Mouse (Mus musculus) neural tube, embryonic 15.5 days (tissue): ENCODE data around the gene Frg2f1. TPM values are rescaled to one million over a fixed set of nuclear protein-coding genes. Genes with fewer than 3 reads are reported as not detected.

ENCODE experiments used
- ATAC-seq: fragments of 200-750 bp; cut with Nextera tagmentation; 2 replicates; pipeline ENCODE4 v1.8.0; 2017; ENCODE audit warnings: mild to moderate bottlenecking, moderate TSS enrichment, moderate library complexity; ENCODE audit not compliant: low FRiP score
- H3K27ac ChIP-seq: fragments of 300-500 bp; sonication (generic); replicated peaks from 2 replicates; pipeline ENCODE4 v1.5.1; 2015; ENCODE audit warnings: mild to moderate bottlenecking, inconsistent platforms
- H3K27me3 ChIP-seq: fragments of 300-500 bp; sonication (generic); replicated peaks from 2 replicates; pipeline ENCODE4 v1.6.1; 2015; ENCODE audit warnings: inconsistent platforms
- H3K36me3 ChIP-seq: fragments of 300-500 bp; sonication (generic); 2 replicates; pipeline ENCODE4 v1.6.1; 2015; ENCODE audit warnings: inconsistent platforms
- H3K4me1 ChIP-seq: fragments of 300-500 bp; sonication (generic); 2 replicates; pipeline ENCODE4 v1.6.1; 2015; ENCODE audit warnings: inconsistent platforms
- H3K4me2 ChIP-seq: fragments of 300-500 bp; sonication (generic); 2 replicates; pipeline ENCODE4 v1.6.1; 2015; ENCODE audit warnings: inconsistent platforms, mild to moderate bottlenecking, moderate library complexity
- H3K4me3 ChIP-seq: fragments of 300-500 bp; sonication (generic); replicated peaks from 2 replicates; pipeline ENCODE4 v1.5.1; 2015; ENCODE audit warnings: mild to moderate bottlenecking, inconsistent platforms
- H3K9ac ChIP-seq: fragments of 300-500 bp; sonication (generic); replicated peaks from 2 replicates; pipeline ENCODE4 v1.6.1; 2015; ENCODE audit warnings: mild to moderate bottlenecking, inconsistent platforms
- H3K9me3 ChIP-seq: fragments of 300-500 bp; sonication (generic); replicated peaks from 2 replicates; pipeline ENCODE4 v1.6.1; 2016; ENCODE audit warnings: inconsistent platforms
- WGBS: fragments of 180-500 bp; shearing (Covaris S2); methylation state at CpG from one replicate; pipeline ENCODE4 v1.1.7; 2015; ENCODE audit warnings: mixed read lengths; 5-methylcytosine and 5-hydroxymethylcytosine counted together
- polyA plus RNA-seq: library from polyadenylated mRNA; unstranded; fragments of >200 nt; fragmentation: Nextera tagmentation; extraction: Ambion mirVana; gene quantifications from 2 replicates; pipeline ENCODE4 v1.2.1, GENCODE M21; 2015

Gene Frg2f1
- polyA plus RNA-seq, result 9.6 and 12.1 TPM in 2 replicates

GRCm38 (mm10) chr4:119539031-119539824, at the start of gene Frg2f1:
Frg2f1 (minus strand) TSS chr4:119539529.
- H3K9me3 ChIP-seq, result no peaks in the 10 kb centered on the region
- no peaks in the 10 kb centered on the region for H3K27me3 ChIP-seq
- H3K27ac ChIP-seq, result peak within 1 kb of the TSS; percentile 99
- H3K36me3 ChIP-seq, result no peaks in the 10 kb centered on the region
- under 1% methylated on average over 73 of the region's 85 CpGs for WGBS
- ATAC-seq, result peak; percentile 94
- H3K4me1 ChIP-seq, result peaks cover 32% of the 10 kb centered on the region
- peak within 1 kb of the TSS; percentile 98 for H3K9ac ChIP-seq
- H3K4me2 ChIP-seq, result peak within 1 kb of the TSS; percentile 71
- H3K4me3 ChIP-seq, result peak within 1 kb of the TSS; percentile 96

- Histone ChIP-seq H3K9me3 (no peaks in the 10 kb centered on the region), H3K27me3 (no peaks in the 10 kb centered on the region)
- ATAC-seq, result no peak
These were observed 48.7 kb upstream of the Frg2f1 start for GRCm38 (mm10) chr4:119588037-119588436.

GRCm38 (mm10) chr4:119575459-119575858, 36.1 kb upstream of the Frg2f1 start:
- 94% methylated on average over 3 of the region's 3 CpGs for WGBS
- Histone ChIP-seq H3K9me3 (no peaks in the 10 kb centered on the region), H3K27ac (no peak overlapping the region), H3K9ac (no peak overlapping the region), H3K36me3 (peaks cover 3% of the 10 kb centered on the region; the same call in 1 of the 2 replicates), H3K27me3 (no peaks in the 10 kb centered on the region), H3K4me2 (no peak overlapping the region), H3K4me1 (no peaks in the 10 kb centered on the region), H3K4me3 (no peak overlapping the region)
- ATAC-seq, result no peak

More at GRCm38 (mm10) chr4:119588037-119588436, 48.7 kb upstream of the Frg2f1 start:
- H3K27ac ChIP-seq, result no peak overlapping the region
- H3K9ac ChIP-seq, result no peak overlapping the region
- H3K4me1 ChIP-seq, result no peaks in the 10 kb centered on the region
- H3K4me3 ChIP-seq, result no peak overlapping the region
- WGBS, result 95% methylated on average over 2 of the region's 2 CpGs
- peaks cover 8% of the 10 kb centered on the region for H3K36me3 ChIP-seq
- no peak overlapping the region for H3K4me2 ChIP-seq

- ATAC-seq, result no peak
- no peaks in the 10 kb centered on the region for H3K4me1 ChIP-seq
- H3K27me3 ChIP-seq, result no peaks in the 10 kb centered on the region
- H3K9me3 ChIP-seq, result no peaks in the 10 kb centered on the region
- H3K9ac ChIP-seq, result no peak overlapping the region
- H3K4me3 ChIP-seq, result no peak overlapping the region
- peaks cover 3% of the 10 kb centered on the region; the same call in 1 of the 2 replicates for H3K36me3 ChIP-seq
- 79% methylated on average over 2 of the region's 2 CpGs for WGBS
- no peak overlapping the region for H3K27ac ChIP-seq
- H3K4me2 ChIP-seq, result no peak overlapping the region
These were observed 35.2 kb upstream of the Frg2f1 start for GRCm38 (mm10) chr4:119574504-119574903.

- no peak for ATAC-seq
- no peak overlapping the region for H3K4me3 ChIP-seq
- H3K36me3 ChIP-seq, result no peaks in the 10 kb centered on the region; the same call in 1 of the 2 replicates
- H3K27me3 ChIP-seq, result no peaks in the 10 kb centered on the region
- H3K4me1 ChIP-seq, result no peaks in the 10 kb centered on the region
- H3K27ac ChIP-seq, result no peak overlapping the region
- H3K9me3 ChIP-seq, result no peaks in the 10 kb centered on the region
- 94% methylated on average over 3 of the region's 3 CpGs for WGBS
- H3K9ac ChIP-seq, result no peak overlapping the region
- no peak overlapping the region for H3K4me2 ChIP-seq
These were observed 33.4 kb upstream of the Frg2f1 start for GRCm38 (mm10) chr4:119572682-119573081.

- no peaks in the 10 kb centered on the region for H3K4me1 ChIP-seq
- no peak overlapping the region for H3K9ac ChIP-seq
- no peaks in the 10 kb centered on the region for H3K27me3 ChIP-seq
- no peak overlapping the region for H3K4me2 ChIP-seq
- no peaks in the 10 kb centered on the region for H3K36me3 ChIP-seq
- no peak overlapping the region for H3K4me3 ChIP-seq
- no peaks in the 10 kb centered on the region for H3K9me3 ChIP-seq
- ATAC-seq, result no peak
- WGBS, result 85% methylated on average over 4 of the region's 4 CpGs
- H3K27ac ChIP-seq, result no peak overlapping the region
These were observed 27.1 kb upstream of the Frg2f1 start for GRCm38 (mm10) chr4:119566322-119566835.

- no peaks in the 10 kb centered on the region for H3K4me1 ChIP-seq
- ATAC-seq, result no peak
- H3K27ac ChIP-seq, result no peak overlapping the region
- H3K36me3 ChIP-seq, result no peaks in the 10 kb centered on the region
- no peaks in the 10 kb centered on the region for H3K27me3 ChIP-seq
- no peak overlapping the region for H3K9ac ChIP-seq
- H3K4me2 ChIP-seq, result no peak overlapping the region
- H3K9me3 ChIP-seq, result no peaks in the 10 kb centered on the region
- no peak overlapping the region for H3K4me3 ChIP-seq
These were observed 23.8 kb upstream of the Frg2f1 start for GRCm38 (mm10) chr4:119563136-119563535.

- no peaks in the 10 kb centered on the region for H3K36me3 ChIP-seq
- H3K9me3 ChIP-seq, result no peaks in the 10 kb centered on the region
- H3K4me1 ChIP-seq, result peaks cover 7% of the 10 kb centered on the region
- no peak overlapping the region for H3K27ac ChIP-seq
- no peak for ATAC-seq
- WGBS, result 75% methylated on average over 2 of the region's 2 CpGs
- no peak overlapping the region for H3K4me2 ChIP-seq
- no peaks in the 10 kb centered on the region for H3K27me3 ChIP-seq
- H3K9ac ChIP-seq, result no peak overlapping the region
- H3K4me3 ChIP-seq, result no peak overlapping the region
These were observed 16.1 kb upstream of the Frg2f1 start for GRCm38 (mm10) chr4:119555466-119555865.

GRCm38 (mm10) chr4:119550864-119551263, 11.5 kb upstream of the Frg2f1 start:
- 89% methylated on average over 1 of the region's 1 CpGs for WGBS
- no peak for ATAC-seq
- Histone ChIP-seq H3K27ac (no peak overlapping the region), H3K4me2 (no peak overlapping the region), H3K9me3 (no peaks in the 10 kb centered on the region), H3K36me3 (no peaks in the 10 kb centered on the region), H3K4me3 (no peak overlapping the region), H3K4me1 (peaks cover 7% of the 10 kb centered on the region), H3K27me3 (no peaks in the 10 kb centered on the region), H3K9ac (no peak overlapping the region)

DNA sequence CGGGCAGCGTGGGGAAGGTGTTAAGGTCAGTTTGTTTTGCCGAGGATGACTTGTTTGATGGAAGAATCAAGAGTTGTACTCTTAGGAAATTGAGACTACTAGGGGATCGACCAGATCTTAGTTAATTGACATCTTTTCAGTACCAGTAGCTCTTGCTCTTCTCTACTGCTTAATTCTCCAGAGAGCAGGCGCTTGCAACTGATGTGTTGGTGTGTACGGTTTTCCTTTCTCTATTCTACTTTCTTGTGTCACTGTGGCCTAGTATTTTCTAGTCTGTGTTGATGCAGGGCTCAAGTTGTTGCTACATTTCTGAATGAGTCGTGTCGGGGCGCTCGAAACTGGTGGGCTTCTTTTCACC, 1.2 kb upstream of the Frg2f1 start:
- Histone ChIP-seq H3K4me3 (peak overlapping the region; percentile 96), H3K27me3 (no peaks in the 10 kb centered on the region), H3K9ac (peak overlapping the region; percentile 98), H3K9me3 (no peaks in the 10 kb centered on the region), H3K4me2 (peak overlapping the region; percentile 71), H3K27ac (peak overlapping the region; percentile 99), H3K36me3 (no peaks in the 10 kb centered on the region), H3K4me1 (peaks cover 32% of the 10 kb centered on the region)
- ATAC-seq, result no peak
- WGBS, result 10% methylated on average over 10 of the region's 10 CpGs

- H3K9me3 ChIP-seq, result no peaks in the 10 kb centered on the region
- peak; percentile 78 for ATAC-seq
- peak overlapping the region; percentile 99 for H3K27ac ChIP-seq
- WGBS, result under 1% methylated on average over 65 of the region's 76 CpGs
- H3K4me3 ChIP-seq, result peak overlapping the region; percentile 96
- H3K36me3 ChIP-seq, result no peaks in the 10 kb centered on the region
- H3K4me2 ChIP-seq, result peak overlapping the region; percentile 71
- peak overlapping the region; percentile 98 for H3K9ac ChIP-seq
- H3K27me3 ChIP-seq, result no peaks in the 10 kb centered on the region
- peaks cover 32% of the 10 kb centered on the region for H3K4me1 ChIP-seq
These were observed 655 bp upstream of the Frg2f1 start for GRCm38 (mm10) chr4:119539836-119540532.

DNA sequence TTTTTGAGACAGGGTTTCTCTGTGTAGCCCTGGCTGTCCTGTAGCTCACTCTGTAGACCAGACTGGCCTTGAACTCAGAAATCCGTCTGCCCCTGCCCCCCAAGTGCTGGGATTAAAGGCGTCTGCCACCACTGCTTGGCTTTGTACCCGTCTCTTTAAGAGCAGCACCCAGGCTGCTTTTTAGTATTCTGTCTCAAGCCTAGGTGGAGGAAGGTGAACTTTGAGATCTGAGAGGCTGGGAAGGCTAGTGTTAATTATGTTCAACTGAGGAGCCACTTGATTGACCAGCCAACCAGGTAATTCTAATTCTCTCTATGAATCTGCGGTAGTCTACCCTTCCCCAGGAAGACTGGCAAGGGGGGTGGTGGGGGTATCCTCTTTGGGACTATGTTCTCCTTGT, 1.9 kb downstream of the Frg2f1 start:
- Histone ChIP-seq H3K27me3 (no peaks in the 10 kb centered on the region), H3K36me3 (no peaks in the 10 kb centered on the region), H3K4me1 (peaks cover 28% of the 10 kb centered on the region), H3K9me3 (no peaks in the 10 kb centered on the region), H3K4me2 (no peak overlapping the region), H3K9ac (no peak overlapping the region), H3K4me3 (no peak overlapping the region), H3K27ac (no peak overlapping the region)
- WGBS, result 83% methylated on average over 4 of the region's 4 CpGs
- ATAC-seq, result no peak
